Mouse (Mus musculus) urinary bladder, postnatal 25 days (tissue): ENCODE measurements at regions not wholly inside any gene's neighbourhood (a gene's known extent, or its start where the extent isn't known, plus 50 kb on each side); places are given as distances from the start of the nearest gene placed in this dataset.

Experiments used
- DNase-seq: peaks from one replicate; pipeline ENCODE4 v3.0.0; 2022; ENCODE audit warnings: low spot score

DNA sequence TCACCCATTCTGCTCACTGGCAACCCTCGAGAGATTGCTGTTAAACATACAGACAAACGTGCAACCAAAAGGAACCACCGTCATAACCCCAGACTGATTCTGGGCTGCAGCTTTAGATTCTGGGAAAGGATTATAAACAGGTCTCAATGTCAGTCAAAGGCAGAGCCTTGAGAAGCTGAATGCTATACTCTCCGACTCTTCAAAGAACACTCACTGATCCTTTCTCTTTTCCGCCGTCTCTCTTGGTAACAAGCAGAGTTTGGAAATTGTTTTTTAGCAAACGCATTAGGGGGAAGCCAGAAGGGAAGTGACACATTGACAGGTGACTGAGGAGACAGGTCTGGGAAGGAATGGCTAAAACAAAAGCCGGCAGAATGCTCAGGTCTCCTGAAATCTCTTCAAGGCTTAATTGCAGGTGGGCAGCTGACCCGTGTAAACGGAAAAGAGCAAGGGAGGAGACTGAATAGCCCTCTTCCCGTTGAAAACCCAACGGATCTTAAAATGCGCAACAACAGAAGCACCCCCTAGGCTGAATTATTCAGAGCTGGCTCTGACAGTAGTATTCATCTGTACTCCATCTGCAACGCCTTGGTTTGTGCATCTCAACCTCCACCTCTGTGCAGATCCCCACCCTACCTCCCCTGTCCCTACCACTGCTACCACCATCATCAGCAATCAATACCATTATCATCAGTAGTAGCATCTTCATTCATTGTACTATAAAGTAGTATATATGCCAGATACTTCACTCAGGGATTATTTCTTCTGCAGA, 219.6 kb downstream of the Tmem38b start:
- DNase-seq = no peak

GRCm38 (mm10) chr4:54064331-54064730, 238.5 kb downstream of the Tmem38b start:
- no peak for DNase-seq

- DNase-seq = no peak
Observed at GRCm38 (mm10) chr4:54071951-54072350, 246.1 kb downstream of the Tmem38b start.

- no peak for DNase-seq
Observed at GRCm38 (mm10) chr4:54072482-54072881, 246.6 kb downstream of the Tmem38b start.

DNA sequence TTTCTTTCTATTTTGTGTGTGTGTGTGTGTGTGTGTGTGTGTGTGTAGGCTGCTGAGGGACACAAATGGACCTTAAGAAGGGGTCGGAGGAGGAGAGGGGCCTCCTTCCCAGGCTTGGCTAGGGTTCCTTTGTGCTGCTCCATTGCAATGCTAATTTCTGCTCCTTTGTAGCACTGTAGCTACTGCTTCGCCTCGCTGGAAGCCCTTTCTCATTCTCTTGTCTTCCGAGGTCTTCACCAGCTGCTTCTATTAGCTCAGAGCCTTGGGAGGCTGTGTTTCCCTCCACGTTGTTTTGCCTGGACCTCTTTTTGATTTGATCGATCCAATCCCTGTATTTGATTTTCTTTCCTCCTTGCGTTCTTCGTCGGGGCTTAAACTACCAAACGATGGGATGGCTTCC, 247.1 kb downstream of the Tmem38b start:
- DNase-seq = no peak

DNA sequence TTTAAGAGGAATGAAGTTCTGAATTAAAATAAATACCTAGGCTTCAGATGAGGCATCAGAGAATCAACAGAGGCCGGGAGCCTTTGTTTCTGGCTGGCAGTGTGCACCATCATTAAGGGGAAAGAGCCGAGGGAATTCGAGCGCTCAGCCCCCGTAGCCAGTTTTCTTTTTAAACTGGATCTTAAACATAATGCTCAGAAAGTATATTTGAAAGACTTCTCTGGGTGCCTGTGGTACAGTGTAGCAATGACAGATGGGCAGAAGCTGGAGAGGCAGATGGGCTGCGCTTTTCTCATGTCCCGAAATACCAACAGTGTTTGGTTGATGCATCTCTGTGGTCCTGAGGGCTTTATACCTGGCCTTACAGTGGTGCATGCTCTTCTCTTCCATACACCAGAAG, 247.6 kb downstream of the Tmem38b start:
- DNase-seq = no peak

DNA sequence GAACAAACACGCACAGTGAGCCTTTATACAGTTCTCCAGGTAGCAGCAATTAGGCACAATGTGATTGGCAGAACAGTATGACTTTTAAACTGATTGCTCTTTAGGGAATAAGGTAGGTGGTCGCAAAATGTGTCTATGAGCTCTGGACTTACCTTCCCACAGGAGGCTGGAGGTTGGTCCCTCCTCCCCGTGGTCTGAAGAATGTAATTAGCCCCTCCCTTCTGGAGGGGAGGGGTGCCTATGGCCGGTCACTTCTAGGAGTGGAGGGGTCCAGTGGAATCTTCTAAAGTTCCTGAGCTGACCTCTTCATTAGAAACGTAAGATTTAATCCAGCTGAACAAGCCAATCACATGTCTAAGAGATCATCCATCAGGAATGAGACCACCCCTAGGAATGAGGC, 248.4 kb downstream of the Tmem38b start:
- no peak for DNase-seq

- DNase-seq = no peak
Observed at GRCm38 (mm10) chr4:54080526-54080925, 254.7 kb downstream of the Tmem38b start.

- no peak for DNase-seq
Observed at GRCm38 (mm10) chr4:54081411-54081810, 255.6 kb downstream of the Tmem38b start.

- DNase-seq = no peak
Observed at GRCm38 (mm10) chr4:54084747-54085146, 258.9 kb downstream of the Tmem38b start.

DNA sequence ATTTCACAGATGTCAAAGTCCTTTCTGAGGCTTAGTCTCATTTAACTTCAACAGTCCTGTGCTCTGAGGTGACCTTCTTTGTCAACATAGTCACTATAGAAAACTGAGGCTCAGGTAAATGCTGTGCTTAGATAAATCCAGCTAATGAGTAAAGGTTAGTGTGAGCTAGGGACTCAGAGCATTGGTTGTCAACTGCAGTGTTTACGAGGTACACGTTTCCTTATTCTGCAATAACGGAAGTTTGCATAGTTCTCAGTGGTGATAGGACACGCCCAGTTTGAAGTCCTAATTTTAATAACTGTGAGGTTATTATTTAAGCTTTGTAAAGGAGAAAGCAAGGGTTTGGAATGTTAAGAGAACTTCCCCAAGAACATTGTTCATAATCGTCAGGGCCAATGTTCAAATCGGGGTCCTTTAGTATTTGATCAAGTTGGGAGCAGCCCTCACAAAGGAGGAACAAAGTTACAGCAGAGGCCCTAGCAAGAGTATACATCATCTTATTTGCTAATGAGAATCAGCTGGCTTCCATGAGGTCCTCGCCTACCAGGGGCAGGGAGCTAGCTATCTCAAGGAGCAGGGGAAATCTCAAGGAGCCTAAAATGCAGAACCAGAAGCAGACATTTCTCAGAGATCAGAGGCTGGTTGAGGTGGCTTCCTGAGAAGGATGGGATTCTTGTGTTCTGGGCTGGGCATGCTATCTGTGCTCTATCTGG, 268.6 kb downstream of the Tmem38b start:
- DNase-seq = no peak

- no peak for DNase-seq
Observed at GRCm38 (mm10) chr4:54095200-54095930, 269.5 kb downstream of the Tmem38b start.

DNA sequence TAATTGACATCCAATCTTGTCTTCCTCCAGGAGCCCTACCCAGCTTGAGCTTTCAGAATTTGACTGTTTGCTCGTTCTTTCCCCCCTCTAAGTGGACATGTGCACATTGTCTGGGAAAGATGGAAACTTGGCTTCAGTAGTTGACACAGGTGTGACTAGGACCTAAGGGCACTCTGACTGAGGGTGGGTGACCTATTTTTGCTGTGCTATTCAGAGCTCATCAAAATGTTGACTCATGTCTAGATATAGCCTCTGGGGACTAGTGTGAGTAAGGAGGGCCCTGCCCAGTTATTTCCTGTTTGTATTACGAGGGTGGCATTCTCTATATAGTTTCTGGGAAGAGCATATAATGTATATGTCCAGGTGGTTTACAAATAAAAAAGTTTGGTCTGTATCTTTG, 271.7 kb downstream of the Tmem38b start:
- DNase-seq = no peak

GRCm38 (mm10) chr4:54100282-54100681, 274.4 kb downstream of the Tmem38b start:
- no peak for DNase-seq

GRCm38 (mm10) chr4:54106976-54107375, 281.1 kb downstream of the Tmem38b start:
- DNase-seq = no peak

GRCm38 (mm10) chr4:54116310-54116709, 290.5 kb downstream of the Tmem38b start:
- DNase-seq = no peak

- DNase-seq = no peak
Observed at GRCm38 (mm10) chr4:54118179-54118846, 292.5 kb downstream of the Tmem38b start.

- no peak for DNase-seq
Observed at GRCm38 (mm10) chr4:54128717-54129698, 303.2 kb downstream of the Tmem38b start.

DNA sequence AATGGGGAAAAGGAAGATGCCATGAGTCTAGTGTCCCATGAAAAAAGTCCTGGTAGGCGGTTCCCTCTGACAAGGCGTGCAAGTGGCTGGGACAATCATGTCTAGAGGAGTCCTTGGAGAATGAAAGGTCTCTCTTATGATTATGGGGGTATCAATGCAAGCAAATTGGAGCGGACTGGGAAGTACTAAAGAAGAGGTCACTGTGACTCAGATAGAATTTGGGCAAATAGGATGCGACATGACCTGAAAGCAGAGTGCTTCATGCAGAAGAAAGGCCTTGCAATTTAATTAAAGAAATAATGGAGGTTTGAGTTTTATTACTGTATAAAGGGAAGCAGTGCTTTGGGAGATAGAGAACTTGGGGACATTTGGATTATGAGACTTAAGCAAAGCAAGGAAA, 330.3 kb downstream of the Tmem38b start:
- DNase-seq = no peak

DNA sequence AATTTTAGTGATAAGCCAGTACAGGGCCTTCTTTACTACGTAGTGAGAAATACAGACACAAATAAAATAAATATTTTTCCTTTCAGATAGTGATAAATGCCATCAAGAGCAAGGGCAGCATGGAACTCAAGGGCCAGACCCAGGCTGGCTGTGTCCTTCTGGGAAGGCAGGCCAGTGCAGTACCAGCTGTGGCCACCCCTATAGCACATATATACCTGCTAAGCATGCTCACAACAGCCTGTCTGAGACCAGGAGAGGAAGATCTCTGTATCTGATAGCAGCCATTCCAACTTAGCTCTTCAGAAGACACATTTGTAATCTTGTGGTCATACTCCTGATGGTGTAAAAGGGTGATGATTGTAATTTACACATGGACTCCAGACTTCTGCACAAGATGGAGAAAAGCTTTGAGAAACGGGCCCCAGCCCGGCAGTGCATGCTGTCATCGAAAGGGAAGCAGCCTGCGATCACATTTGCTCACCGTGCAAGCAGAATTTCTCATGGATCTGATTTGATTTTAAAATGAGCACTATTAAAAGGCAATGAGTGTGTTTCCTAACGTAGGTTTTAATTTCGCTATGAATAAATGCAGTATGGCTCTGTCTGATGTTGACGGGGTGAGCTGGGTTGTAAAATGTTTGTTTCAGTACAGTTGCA, 335.6 kb downstream of the Tmem38b start:
- no peak for DNase-seq

DNA sequence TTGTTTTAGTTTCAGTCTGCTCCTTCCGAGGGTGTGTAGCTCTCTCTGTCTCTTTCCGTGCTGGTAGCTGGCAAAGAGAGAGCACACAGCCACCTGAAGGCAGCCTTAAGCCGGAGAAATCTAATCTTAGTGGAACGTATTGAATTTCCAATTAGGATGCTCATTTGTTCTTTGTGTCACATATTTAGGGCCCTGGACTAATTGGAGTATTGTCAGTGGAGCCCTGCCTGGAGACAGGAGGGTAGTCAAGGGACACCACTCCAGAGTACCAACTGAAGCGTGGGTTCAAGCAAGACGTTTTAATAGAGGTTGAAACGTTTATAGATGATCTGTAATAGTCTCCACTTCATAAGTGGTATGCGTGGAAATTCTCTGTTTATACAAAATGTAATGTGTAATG, 336.5 kb downstream of the Tmem38b start:
- no peak for DNase-seq
